Mouse (Mus musculus) embryonic fibroblast, embryonic 13.5 days (primary cell): ENCODE results near the gene Nmnat3. TPM values are rescaled to one million over a fixed set of nuclear protein-coding genes. Genes with fewer than 3 reads are reported as not detected.

Source experiments
- H3K27ac ChIP-seq: 2 replicates; pipeline ENCODE4 v1.5.1; 2012; ENCODE audit warnings: low read length, control low read depth, inconsistent platforms; ENCODE audit not compliant: insufficient read depth
- H3K4me1 ChIP-seq: 2 replicates; pipeline ENCODE4 v1.6.1; 2011; ENCODE audit warnings: low read length; ENCODE audit not compliant: control insufficient read depth, insufficient read depth
- H3K4me3 ChIP-seq: 2 replicates; pipeline ENCODE4 v1.5.1; 2011; ENCODE audit warnings: mild to moderate bottlenecking, control low read depth, low read length; ENCODE audit not compliant: insufficient read depth
- CTCF ChIP-seq: IDR thresholded peaks from 2 replicates; pipeline ENCODE4 v1.5.1; 2011; ENCODE audit warnings: mild to moderate bottlenecking, control low read depth, low read length, moderate library complexity, borderline replicate concordance; ENCODE audit not compliant: insufficient read depth
- POLR2A ChIP-seq: IDR thresholded peaks from 2 replicates; pipeline ENCODE4 v1.6.1; 2011; ENCODE audit warnings: low read depth, mild to moderate bottlenecking, control low read depth, low read length, moderate library complexity
- polyA plus RNA-seq: library from polyadenylated mRNA; stranded (reverse); fragments of >200 nt; gene quantifications from 2 replicates; pipeline ENCODE4 v1.2.4, GENCODE M21; 2011; ENCODE audit warnings: low read depth; ENCODE audit not compliant: missing spikeins, insufficient read length

Gene Nmnat3
- polyA plus RNA-seq, 1 experiment, result 5.1 TPM

GRCm38 (mm10) chr9:98380593-98380992 is 93.4 kb downstream of the Nmnat3 start:
- no peaks in the 10 kb centered on the region for H3K4me1 ChIP-seq
- H3K27ac ChIP-seq, result no peak overlapping the region
- no peak overlapping the region for H3K4me3 ChIP-seq
- TF ChIP-seq CTCF (no peak), POLR2A (no peak)

DNA sequence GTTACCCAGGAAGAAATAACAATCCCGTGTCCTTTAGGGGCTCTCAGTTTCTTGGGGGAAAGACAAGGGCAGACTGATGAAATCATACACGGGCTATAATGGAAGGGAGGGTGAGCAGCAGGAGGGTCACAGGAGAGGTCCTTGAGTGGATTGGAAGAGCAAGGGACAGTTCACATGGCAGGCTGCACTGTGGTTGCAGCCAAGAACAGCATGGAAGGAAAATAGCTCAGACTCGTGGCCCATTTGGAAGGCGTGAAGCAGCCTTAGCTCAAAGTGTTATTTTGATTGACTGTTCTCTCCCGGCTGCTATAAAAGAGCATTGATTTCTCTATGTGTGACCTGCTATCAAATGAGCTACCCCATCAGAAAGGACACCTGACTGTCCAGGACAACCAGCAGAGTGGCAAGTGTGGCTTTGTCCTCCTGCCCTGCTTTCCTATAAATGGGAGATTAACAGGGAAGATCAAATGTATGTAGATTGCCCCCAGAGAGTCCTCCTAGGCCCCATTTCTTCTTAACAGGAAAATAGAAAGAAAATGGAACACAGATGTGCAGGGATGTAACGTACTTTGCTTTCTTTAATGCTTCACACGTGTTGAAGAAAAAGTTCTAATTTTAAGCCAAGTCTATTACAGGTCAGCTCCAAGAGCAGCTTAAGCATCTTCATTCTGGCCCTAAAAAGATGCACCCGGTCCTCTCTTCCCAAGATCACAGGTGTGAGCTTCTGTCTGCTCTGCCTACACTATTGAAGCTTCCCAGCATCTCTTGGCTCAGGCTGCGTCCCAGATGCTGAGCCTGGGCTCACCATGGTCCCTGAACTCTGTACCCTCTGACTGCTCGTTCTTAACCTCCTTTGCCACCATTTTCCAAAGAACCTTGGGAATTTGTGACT is 100.8 kb downstream of the Nmnat3 start:
- no peak for TF ChIP-seq POLR2A
- no peak for TF ChIP-seq CTCF
- Histone ChIP-seq H3K27ac (no peak overlapping the region), H3K4me3 (no peak overlapping the region), H3K4me1 (no peaks in the 10 kb centered on the region)

DNA sequence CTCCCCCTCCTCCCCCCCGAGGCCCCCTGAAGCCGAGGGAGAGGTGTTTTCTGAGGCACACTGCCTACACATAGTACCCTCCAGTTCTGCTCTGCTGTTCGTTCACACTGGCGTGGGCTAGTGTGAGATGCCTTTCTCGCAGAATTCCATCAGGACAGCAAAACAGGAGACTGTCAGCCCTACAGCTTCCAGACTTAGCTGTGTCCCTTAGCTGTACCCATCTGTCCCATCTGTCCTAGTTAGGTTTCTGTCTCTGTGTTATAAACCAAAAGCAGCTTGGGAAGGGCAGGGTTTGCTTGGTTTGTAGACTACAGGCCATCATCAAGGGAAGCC is 101.4 kb downstream of the Nmnat3 start:
- no peak for TF ChIP-seq CTCF
- TF ChIP-seq POLR2A, result no peak

GRCm38 (mm10) chr9:98393496-98393895 is 106.3 kb downstream of the Nmnat3 start:
- Histone ChIP-seq H3K27ac (no peak overlapping the region), H3K4me1 (no peaks in the 10 kb centered on the region), H3K4me3 (no peak overlapping the region)
- TF ChIP-seq CTCF, result no peak
- no peak for TF ChIP-seq POLR2A

More for the DNA sequence above, 101.4 kb downstream of the Nmnat3 start:
- no peak overlapping the region for H3K27ac ChIP-seq
- no peaks in the 10 kb centered on the region for H3K4me1 ChIP-seq
- H3K4me3 ChIP-seq, result no peak overlapping the region

DNA sequence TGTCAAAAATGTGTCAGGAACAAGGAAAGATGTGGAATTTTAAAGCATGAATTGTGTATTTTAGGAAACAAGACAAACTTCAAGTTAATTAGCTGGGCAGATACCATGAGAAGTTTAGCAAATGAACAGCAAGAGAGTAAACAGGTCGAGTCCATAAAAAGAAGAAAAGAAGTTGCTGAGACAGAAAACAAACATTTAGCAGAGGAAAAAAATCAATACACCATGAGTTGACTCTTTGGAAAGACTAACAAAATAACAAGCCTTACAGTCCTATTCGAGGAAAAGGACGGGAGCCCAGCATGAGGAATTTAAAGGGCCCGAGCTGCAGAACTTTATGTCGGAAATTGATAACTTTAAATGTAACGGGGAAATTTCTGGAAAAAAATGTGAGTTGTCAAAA is 110.0 kb downstream of the Nmnat3 start:
- peaks cover 5% of the 10 kb centered on the region; the same call in 1 of the 2 replicates for H3K4me1 ChIP-seq
- no peak overlapping the region for H3K27ac ChIP-seq
- no peak for TF ChIP-seq CTCF
- TF ChIP-seq POLR2A, result no peak
- no peak overlapping the region for H3K4me3 ChIP-seq

GRCm38 (mm10) chr9:98397866-98398265 is 110.6 kb downstream of the Nmnat3 start:
- Histone ChIP-seq H3K4me3 (no peak overlapping the region), H3K4me1 (peaks cover 5% of the 10 kb centered on the region; the same call in 1 of the 2 replicates), H3K27ac (no peak overlapping the region)
- TF ChIP-seq POLR2A, result no peak
- TF ChIP-seq CTCF, result no peak

DNA sequence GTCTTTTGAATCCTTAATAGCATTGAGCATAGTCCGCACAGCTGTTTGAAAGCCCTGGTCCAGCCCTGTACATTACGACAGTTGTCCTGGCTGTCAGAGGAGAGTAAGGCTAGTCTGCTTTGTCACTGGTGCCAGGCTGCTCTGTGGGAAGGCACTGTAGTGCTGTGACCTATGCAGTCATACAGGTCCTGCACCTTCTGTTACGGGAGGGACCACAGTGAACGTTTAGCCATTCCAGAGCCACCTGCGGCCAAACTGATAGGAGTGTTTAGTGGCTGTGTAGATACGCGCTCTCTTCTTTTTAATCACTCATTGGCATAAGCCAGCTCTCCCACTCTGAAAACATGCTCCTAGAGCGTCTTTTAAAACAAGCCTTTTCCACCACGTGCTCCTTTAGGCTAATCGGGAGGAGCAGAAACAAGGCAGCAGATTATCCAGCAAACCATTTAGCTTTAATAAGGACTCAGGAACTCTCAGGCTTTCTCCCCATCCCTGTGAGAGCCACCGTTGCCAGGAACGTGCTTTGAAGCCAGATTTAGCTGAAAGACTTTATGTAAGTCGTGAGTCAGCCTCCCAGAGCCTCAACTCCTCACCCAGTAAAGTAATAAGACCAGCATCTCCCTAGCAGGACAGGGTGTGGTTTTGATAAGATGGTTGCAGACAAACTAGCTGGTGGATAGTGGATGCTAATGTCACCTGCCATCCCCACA is 113.1 kb downstream of the Nmnat3 start:
- no peak overlapping the region for H3K4me3 ChIP-seq
- no peak for TF ChIP-seq CTCF
- TF ChIP-seq POLR2A, result no peak
- peaks cover 5% of the 10 kb centered on the region; the same call in 1 of the 2 replicates for H3K4me1 ChIP-seq
- no peak overlapping the region for H3K27ac ChIP-seq

GRCm38 (mm10) chr9:98401611-98402010 is 114.4 kb downstream of the Nmnat3 start:
- peaks cover 5% of the 10 kb centered on the region; the same call in 1 of the 2 replicates for H3K4me1 ChIP-seq
- no peak overlapping the region for H3K4me3 ChIP-seq
- no peak for TF ChIP-seq POLR2A
- TF ChIP-seq CTCF, result no peak
- H3K27ac ChIP-seq, result no peak overlapping the region

DNA sequence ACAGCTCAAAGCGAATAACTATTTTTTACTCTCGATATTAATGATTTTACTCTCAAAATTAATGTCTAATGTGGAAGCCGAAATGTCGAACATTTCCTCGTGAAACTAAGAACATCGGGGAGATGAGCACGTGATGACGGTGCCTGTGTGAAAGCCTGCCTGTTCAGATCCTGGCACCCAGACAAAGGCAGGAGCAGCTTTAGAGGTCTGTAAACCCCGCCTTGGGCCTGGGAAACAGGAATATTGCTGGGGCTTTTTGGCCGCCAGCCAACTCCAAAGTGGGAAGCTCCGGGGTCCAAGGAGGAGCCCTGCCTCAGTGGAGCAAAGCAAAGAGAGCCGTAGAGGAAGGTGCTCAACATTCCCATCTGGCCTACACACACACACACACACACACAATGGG is 120.5 kb downstream of the Nmnat3 start:
- TF ChIP-seq POLR2A, result no peak
- TF ChIP-seq CTCF, result no peak
- Histone ChIP-seq H3K27ac (no peak overlapping the region), H3K4me1 (no peaks in the 10 kb centered on the region), H3K4me3 (no peak overlapping the region)

- Histone ChIP-seq H3K27ac (no peak overlapping the region), H3K4me3 (no peak overlapping the region), H3K4me1 (no peaks in the 10 kb centered on the region)
- TF ChIP-seq CTCF (peak; percentile 92), POLR2A (no peak)
Measured at GRCm38 (mm10) chr9:98409137-98409536, 121.9 kb downstream of the Nmnat3 start.
